Mouse (Mus musculus): ENCODE results near the gene Plekhg3. TPM values are rescaled to one million over a fixed set of nuclear protein-coding genes. Genes with fewer than 3 reads are reported as not detected.

Plekhg3 gene
- total and polyA plus RNA-seq, 2 experiments from 2014 or later = 1.1 to 4.1 TPM

- Histone ChIP-seq H3K27me3 (ENCODE audit: insufficient read depth, low read length) (no peaks in the 10 kb centered on the region), H3K9me3 (ENCODE audit: low read length) (no peaks in the 10 kb centered on the region), H3K4me2 (ENCODE audit: low read depth) (no peak overlapping the region), H3K36me3 (ENCODE audit: insufficient read depth) (0 out of 2 replicates have a peak, but pooled peaks cover 3% of the 10 kb centered on the region), H3K27ac (ENCODE audit: low read depth, low read length) (no peak overlapping the region), H3K4me1 (ENCODE audit: insufficient read depth) (no peaks in the 10 kb centered on the region), H3K9ac (no peak overlapping the region), H3K4me3 (ENCODE audit: low read depth, low read length) (no peak overlapping the region)
- no peak for TF ChIP-seq CTCF (IDR thresholded peaks at IDR 0.05; ENCODE audit: low read depth)
- DNase-seq (no peak), ATAC-seq (no peak)
- 56% methylated on average over 12 of the region's 12 CpGs for WGBS
These were observed 84.3 kb downstream of the Plekhg3 start for GRCm38 (mm10) chr12:76614868-76615579.

- no peaks in the 10 kb centered on the region for H3K4me1 ChIP-seq (ENCODE audit: insufficient read depth)
- H3K27ac ChIP-seq (ENCODE audit: low read depth, low read length) = no peak overlapping the region
- H3K4me2 ChIP-seq (ENCODE audit: low read depth) = no peak overlapping the region
- no peak overlapping the region for H3K4me3 ChIP-seq (ENCODE audit: low read depth, low read length)
- no peaks in the 10 kb centered on the region for H3K27me3 ChIP-seq (ENCODE audit: insufficient read depth, low read length)
- H3K9me3 ChIP-seq (ENCODE audit: low read length) = no peaks in the 10 kb centered on the region
- no peak overlapping the region for H3K9ac ChIP-seq
- no peak for TF ChIP-seq CTCF (IDR thresholded peaks at IDR 0.05; ENCODE audit: low read depth)
- WGBS = 56% methylated on average over 4 of the region's 4 CpGs
- DNase-seq = no peak
- 0 out of 2 replicates have a peak, but pooled peaks cover 3% of the 10 kb centered on the region for H3K36me3 ChIP-seq (ENCODE audit: insufficient read depth)
- ATAC-seq = no peak
These were observed 84.9 kb downstream of the Plekhg3 start for GRCm38 (mm10) chr12:76615580-76615937.

GRCm38 (mm10) chr12:76618175-76618574, 87.5 kb downstream of the Plekhg3 start:
- ATAC-seq (no peak), DNase-seq (no peak)
- Histone ChIP-seq H3K4me3 (ENCODE audit: low read depth, low read length) (no peak overlapping the region), H3K27ac (ENCODE audit: low read depth, low read length) (no peak overlapping the region), H3K9me3 (ENCODE audit: low read length) (no peaks in the 10 kb centered on the region), H3K36me3 (ENCODE audit: insufficient read depth) (no peaks in the 10 kb centered on the region), H3K9ac (no peak overlapping the region), H3K27me3 (ENCODE audit: insufficient read depth, low read length) (no peaks in the 10 kb centered on the region), H3K4me1 (ENCODE audit: insufficient read depth) (no peaks in the 10 kb centered on the region), H3K4me2 (ENCODE audit: low read depth) (no peak overlapping the region)
- WGBS = 29% methylated on average over 4 of the region's 4 CpGs
- TF ChIP-seq CTCF (IDR thresholded peaks at IDR 0.05; ENCODE audit: low read depth) = no peak

- H3K9me3 ChIP-seq (ENCODE audit: low read length) = no peaks in the 10 kb centered on the region
- DNase-seq (no peak), ATAC-seq (no peak)
- no peaks in the 10 kb centered on the region for H3K27me3 ChIP-seq (ENCODE audit: insufficient read depth, low read length)
- no peak overlapping the region for H3K27ac ChIP-seq (ENCODE audit: low read depth, low read length)
- H3K4me2 ChIP-seq (ENCODE audit: low read depth) = no peak overlapping the region
- WGBS = 53% methylated on average over 5 of the region's 5 CpGs
- TF ChIP-seq CTCF (IDR thresholded peaks at IDR 0.05; ENCODE audit: low read depth) = no peak
- no peaks in the 10 kb centered on the region for H3K36me3 ChIP-seq (ENCODE audit: insufficient read depth)
- no peak overlapping the region for H3K9ac ChIP-seq
- no peaks in the 10 kb centered on the region for H3K4me1 ChIP-seq (ENCODE audit: insufficient read depth)
- H3K4me3 ChIP-seq (ENCODE audit: low read depth, low read length) = no peak overlapping the region
These were observed 89.2 kb downstream of the Plekhg3 start for GRCm38 (mm10) chr12:76619847-76620246.

- H3K4me3 ChIP-seq (ENCODE audit: low read depth, low read length) = no peak overlapping the region
- no peak for ATAC-seq
- no peaks in the 10 kb centered on the region for H3K36me3 ChIP-seq (ENCODE audit: insufficient read depth)
- H3K9me3 ChIP-seq (ENCODE audit: low read length) = no peaks in the 10 kb centered on the region
- TF ChIP-seq CTCF (IDR thresholded peaks at IDR 0.05; ENCODE audit: low read depth) = no peak
- no peak overlapping the region for H3K4me2 ChIP-seq (ENCODE audit: low read depth)
- 76% methylated on average over 6 of the region's 6 CpGs for WGBS
- no peak overlapping the region for H3K9ac ChIP-seq
- no peak overlapping the region for H3K27ac ChIP-seq (ENCODE audit: low read depth, low read length)
- DNase-seq = no peak
- no peaks in the 10 kb centered on the region for H3K4me1 ChIP-seq (ENCODE audit: insufficient read depth)
- H3K27me3 ChIP-seq (ENCODE audit: insufficient read depth, low read length) = no peaks in the 10 kb centered on the region
These were observed 92.7 kb downstream of the Plekhg3 start for GRCm38 (mm10) chr12:76623374-76623773.

Small RNAs within 50 kb of the gene (microRNA-seq; reads per million reads assigned to microRNA genes)
- 0 reads per million in 2 experiments for gene Mir5135

Other genes with a start within 250 kb of the Plekhg3 start
- 18.9 and 24.7 TPM in 2 replicates for gene Akap5, start 206.0 kb upstream of the Plekhg3 start, total RNA-seq (2014; rRNA removed)
- gene Akap5, start 206.0 kb upstream of the Plekhg3 start, polyA plus RNA-seq (2015; fragmentation: Nextera tagmentation; extraction: Ambion mirVana) = 5.3 and 11.0 TPM in 2 replicates
- 15.0 and 25.8 TPM in 2 replicates for gene Zbtb25, start 161.3 kb upstream of the Plekhg3 start, total RNA-seq (2014; rRNA removed)
- 13.0 and 13.2 TPM in 2 replicates for gene Zbtb25, start 161.3 kb upstream of the Plekhg3 start, polyA plus RNA-seq (2015; fragmentation: Nextera tagmentation; extraction: Ambion mirVana)
- 3.1 and 3.5 TPM in 2 replicates for gene Zbtb1, start 160.6 kb upstream of the Plekhg3 start, total RNA-seq (2014; rRNA removed)
- gene Zbtb1, start 160.6 kb upstream of the Plekhg3 start, polyA plus RNA-seq (2015; fragmentation: Nextera tagmentation; extraction: Ambion mirVana) = 1.5 and 2.0 TPM in 2 replicates
- 6.5 and 10.6 TPM in 2 replicates for gene Hspa2, start 126.7 kb upstream of the Plekhg3 start, total RNA-seq (2014; rRNA removed)
- 8.4 and 11.6 TPM in 2 replicates for gene Hspa2, start 126.7 kb upstream of the Plekhg3 start, polyA plus RNA-seq (2015; fragmentation: Nextera tagmentation; extraction: Ambion mirVana)
- gene Ppp1r36, start 113.4 kb upstream of the Plekhg3 start, total RNA-seq (2014; rRNA removed) = 1.1 and 1.8 TPM in 2 replicates
- gene Ppp1r36, start 113.4 kb upstream of the Plekhg3 start, polyA plus RNA-seq (2015; fragmentation: Nextera tagmentation; extraction: Ambion mirVana) = 2.2 and 2.7 TPM in 2 replicates
- gene Sptb, start 179.7 kb downstream of the Plekhg3 start, total RNA-seq (2014; rRNA removed) = 16.2 and 19.6 TPM in 2 replicates
- gene Sptb, start 179.7 kb downstream of the Plekhg3 start, polyA plus RNA-seq (2015; fragmentation: Nextera tagmentation; extraction: Ambion mirVana) = 2.3 and 3.0 TPM in 2 replicates
- 75.7 and 84.4 TPM in 2 replicates for gene Churc1, start 234.6 kb downstream of the Plekhg3 start, total RNA-seq (2014; rRNA removed)
- 115 and 146 TPM in 2 replicates for gene Churc1, start 234.6 kb downstream of the Plekhg3 start, polyA plus RNA-seq (2015; fragmentation: Nextera tagmentation; extraction: Ambion mirVana)
- gene Fntb, start 234.7 kb downstream of the Plekhg3 start, total RNA-seq (2014; rRNA removed) = 22.7 and 32.3 TPM in 2 replicates
- gene Fntb, start 234.7 kb downstream of the Plekhg3 start, polyA plus RNA-seq (2015; fragmentation: Nextera tagmentation; extraction: Ambion mirVana) = 38.7 and 42.3 TPM in 2 replicates